Mouse (Mus musculus) heart, adult 11 months (tissue): ENCODE results near the gene Olfr684.

Experiments used
- DNase-seq: peaks from one replicate; pipeline ENCODE4 v3.0.0; 2022

The Olfr684 gene

GRCm38 (mm10) chr7:105163553-105163952 lies at the start of gene Olfr684:
Olfr684 (minus strand) TSS chr7:105163653.
- no peak for DNase-seq

- DNase-seq: no peak
Measured at GRCm38 (mm10) chr7:105207385-105207784, 43.9 kb upstream of the Olfr684 start, which contains the start of gene Olfr686. Olfr686 (minus strand) TSS chr7:105207485.

GRCm38 (mm10) chr7:105185912-105186311 lies 22.5 kb upstream of the Olfr684 start, which contains the start of gene Olfr685:
Olfr685 (minus strand) TSS chr7:105186012.
- DNase-seq: no peak

GRCm38 (mm10) chr7:105170773-105171172 lies 7.3 kb upstream of the Olfr684 start:
- no peak for DNase-seq

- no peak for DNase-seq
Measured at GRCm38 (mm10) chr7:105146912-105147311, 16.5 kb downstream of the Olfr684 start, which contains the start of gene Olfr683. Olfr683 (minus strand) TSS chr7:105147012.

- DNase-seq: no peak
Measured at GRCm38 (mm10) chr7:105141275-105141674, 22.2 kb downstream of the Olfr684 start.

GRCm38 (mm10) chr7:105116536-105116935 lies 46.9 kb downstream of the Olfr684 start, which contains the start of gene Olfr681:
Olfr681 (plus strand) TSS chr7:105116836.
- DNase-seq: peak; percentile 44
